Mouse (Mus musculus): ENCODE data around the gene Arid3a. TPM values are rescaled to one million over a fixed set of nuclear protein-coding genes. Genes with fewer than 3 reads are reported as not detected.

Arid3a gene
- polyA plus RNA-seq, 1 experiment from 2014 or later: 2.8 TPM

GRCm38 (mm10) chr10:79909092-79909922 lies 17.5 kb upstream of the Arid3a start:
- Histone ChIP-seq H3K27me3 (ENCODE audit: control insufficient read depth, insufficient read depth, low read length) (no peaks in the 10 kb centered on the region), H3K4me1 (ENCODE audit: control insufficient read depth in 2 of 2, insufficient read depth in 2 of 2, low read length in 2 of 2) (peaks cover 2 to 10% of the 10 kb centered on the region in 2 experiments; a peak in 2 of 4 replicates), H3K36me3 (ENCODE audit: control insufficient read depth, insufficient read depth, low read length) (peaks cover 57% of the 10 kb centered on the region), H3K27ac (replicated peaks in 1 of 2; ENCODE audit: control insufficient read depth in 1 of 2, insufficient read depth in 1 of 2, low read depth in 2 of 2, low read length in 2 of 2) (peak overlapping the region; percentile 6 to 30; a peak in 3 of 4 replicates), H3K4me2 (ENCODE audit: low read length) (peak overlapping the region; percentile 63), H3K9me3 (ENCODE audit: control insufficient read depth, low read length) (no peaks in the 10 kb centered on the region), H3K4me3 (ENCODE audit: control insufficient read depth in 1 of 2, insufficient read depth in 1 of 2, low read depth in 1 of 2, low read length in 2 of 2) (peak overlapping the region in 1 of 2 experiments; percentile 72; a peak in 2 of 4 replicates), H3K9ac (ENCODE audit: low read length) (peak overlapping the region; percentile 92)
- ATAC-seq (ENCODE audit: insufficient number of reproducible peaks, insufficient read depth, low FRiP score, low read depth): no peak; the same call in 1 of the 2 replicates
- WGBS: 23% methylated on average over 14 of the region's 14 CpGs

- H3K9me3 ChIP-seq (ENCODE audit: control insufficient read depth, low read length): no peaks in the 10 kb centered on the region
- H3K4me1 ChIP-seq (ENCODE audit: control insufficient read depth in 2 of 2, insufficient read depth in 2 of 2, low read length in 2 of 2): peaks cover 5 to 15% of the 10 kb centered on the region in 2 experiments; a peak in 3 of 4 replicates
- H3K4me3 ChIP-seq (ENCODE audit: control insufficient read depth in 1 of 2, insufficient read depth in 1 of 2, low read depth in 1 of 2, low read length in 2 of 2): no peak within 1 kb of the TSS
- WGBS: 94% methylated on average over 4 of the region's 4 CpGs
- H3K36me3 ChIP-seq (ENCODE audit: control insufficient read depth, insufficient read depth, low read length): peaks cover 44% of the 10 kb centered on the region
- H3K4me2 ChIP-seq (ENCODE audit: low read length): no peak within 1 kb of the TSS
- H3K27ac ChIP-seq (replicated peaks in 1 of 2; ENCODE audit: control insufficient read depth in 1 of 2, insufficient read depth in 1 of 2, low read depth in 2 of 2, low read length in 2 of 2): no peak within 1 kb of the TSS
- H3K27me3 ChIP-seq (ENCODE audit: control insufficient read depth, insufficient read depth, low read length): no peaks in the 10 kb centered on the region
- no peak for ATAC-seq (ENCODE audit: insufficient number of reproducible peaks, insufficient read depth, low FRiP score, low read depth)
- no peak within 1 kb of the TSS for H3K9ac ChIP-seq (ENCODE audit: low read length)
Observed at GRCm38 (mm10) chr10:79910556-79910955, 16.3 kb upstream of the Arid3a start, which contains the start of gene Gm26602. Gene Gm26602 (plus strand): TSS chr10:79910856.

- Histone ChIP-seq H3K27ac (replicated peaks in 1 of 2; ENCODE audit: control insufficient read depth in 1 of 2, insufficient read depth in 1 of 2, low read depth in 2 of 2, low read length in 2 of 2) (no peak overlapping the region), H3K9me3 (ENCODE audit: control insufficient read depth, low read length) (no peaks in the 10 kb centered on the region), H3K4me2 (ENCODE audit: low read length) (no peak overlapping the region), H3K4me3 (ENCODE audit: control insufficient read depth in 1 of 2, insufficient read depth in 1 of 2, low read depth in 1 of 2, low read length in 2 of 2) (no peak overlapping the region), H3K9ac (ENCODE audit: low read length) (no peak overlapping the region), H3K36me3 (ENCODE audit: control insufficient read depth, insufficient read depth, low read length) (peaks cover 26% of the 10 kb centered on the region), H3K4me1 (ENCODE audit: control insufficient read depth in 2 of 2, insufficient read depth in 2 of 2, low read length in 2 of 2) (peaks cover 9 to 25% of the 10 kb centered on the region in 2 experiments), H3K27me3 (ENCODE audit: control insufficient read depth, insufficient read depth, low read length) (peaks cover 2% of the 10 kb centered on the region; the same call in 1 of the 2 replicates)
- no peak for ATAC-seq (ENCODE audit: insufficient number of reproducible peaks, insufficient read depth, low FRiP score, low read depth)
- WGBS: 70% methylated on average over 20 of the region's 20 CpGs
Observed at GRCm38 (mm10) chr10:79912412-79912811, 14.4 kb upstream of the Arid3a start.

- H3K9ac ChIP-seq (ENCODE audit: low read length): peak overlapping the region; percentile 21; the same call in 1 of the 2 replicates
- no peak overlapping the region for H3K27ac ChIP-seq (replicated peaks in 1 of 2; ENCODE audit: control insufficient read depth in 1 of 2, insufficient read depth in 1 of 2, low read depth in 2 of 2, low read length in 2 of 2)
- H3K4me2 ChIP-seq (ENCODE audit: low read length): no peak overlapping the region
- H3K27me3 ChIP-seq (ENCODE audit: control insufficient read depth, insufficient read depth, low read length): peaks cover 21% of the 10 kb centered on the region
- no peaks in the 10 kb centered on the region for H3K9me3 ChIP-seq (ENCODE audit: control insufficient read depth, low read length)
- ATAC-seq (ENCODE audit: insufficient number of reproducible peaks, insufficient read depth, low FRiP score, low read depth): no peak
- peaks cover 25% of the 10 kb centered on the region for H3K36me3 ChIP-seq (ENCODE audit: control insufficient read depth, insufficient read depth, low read length)
- no peak overlapping the region for H3K4me3 ChIP-seq (ENCODE audit: control insufficient read depth in 1 of 2, insufficient read depth in 1 of 2, low read depth in 1 of 2, low read length in 2 of 2)
- H3K4me1 ChIP-seq (ENCODE audit: control insufficient read depth in 2 of 2, insufficient read depth in 2 of 2, low read length in 2 of 2): peaks cover 13 to 29% of the 10 kb centered on the region in 2 experiments
- WGBS: 63% methylated on average over 11 of the region's 11 CpGs
Observed at GRCm38 (mm10) chr10:79914131-79914947, 12.5 kb upstream of the Arid3a start.

- 74% methylated on average over 7 of the region's 7 CpGs for WGBS
- peaks cover 28% of the 10 kb centered on the region for H3K27me3 ChIP-seq (ENCODE audit: control insufficient read depth, insufficient read depth, low read length)
- peaks cover 23% of the 10 kb centered on the region for H3K36me3 ChIP-seq (ENCODE audit: control insufficient read depth, insufficient read depth, low read length)
- peaks cover 13 to 26% of the 10 kb centered on the region in 2 experiments for H3K4me1 ChIP-seq (ENCODE audit: control insufficient read depth in 2 of 2, insufficient read depth in 2 of 2, low read length in 2 of 2)
- no peak overlapping the region for H3K4me2 ChIP-seq (ENCODE audit: low read length)
- H3K4me3 ChIP-seq (ENCODE audit: control insufficient read depth in 1 of 2, insufficient read depth in 1 of 2, low read depth in 1 of 2, low read length in 2 of 2): no peak overlapping the region
- H3K27ac ChIP-seq (replicated peaks in 1 of 2; ENCODE audit: control insufficient read depth in 1 of 2, insufficient read depth in 1 of 2, low read depth in 2 of 2, low read length in 2 of 2): no peak overlapping the region
- no peak for ATAC-seq (ENCODE audit: insufficient number of reproducible peaks, insufficient read depth, low FRiP score, low read depth)
- H3K9me3 ChIP-seq (ENCODE audit: control insufficient read depth, low read length): no peaks in the 10 kb centered on the region
- H3K9ac ChIP-seq (ENCODE audit: low read length): peak overlapping the region; percentile 21; the same call in 1 of the 2 replicates
Observed at GRCm38 (mm10) chr10:79914948-79915596, 11.8 kb upstream of the Arid3a start.

- peaks cover 13 to 33% of the 10 kb centered on the region in 2 experiments for H3K4me1 ChIP-seq (ENCODE audit: control insufficient read depth in 2 of 2, insufficient read depth in 2 of 2, low read length in 2 of 2)
- ATAC-seq (ENCODE audit: insufficient number of reproducible peaks, insufficient read depth, low FRiP score, low read depth): no peak
Observed at GRCm38 (mm10) chr10:79916081-79916480, 10.8 kb upstream of the Arid3a start.

More at GRCm38 (mm10) chr10:79916081-79916480, 10.8 kb upstream of the Arid3a start:
- H3K27me3 ChIP-seq (ENCODE audit: control insufficient read depth, insufficient read depth, low read length): peaks cover 38% of the 10 kb centered on the region
- H3K9me3 ChIP-seq (ENCODE audit: control insufficient read depth, low read length): no peaks in the 10 kb centered on the region
- H3K9ac ChIP-seq (ENCODE audit: low read length): peak overlapping the region; percentile 98
- 14% methylated on average over 8 of the region's 8 CpGs for WGBS
- H3K36me3 ChIP-seq (ENCODE audit: control insufficient read depth, insufficient read depth, low read length): peaks cover 13% of the 10 kb centered on the region
- H3K4me2 ChIP-seq (ENCODE audit: low read length): peak overlapping the region; percentile 87
- peak overlapping the region; percentile 58 to 77 for H3K4me3 ChIP-seq (ENCODE audit: control insufficient read depth in 1 of 2, insufficient read depth in 1 of 2, low read depth in 1 of 2, low read length in 2 of 2)
- peak overlapping the region in 1 of 2 experiments; percentile 69; a peak in 1 of 4 replicates for H3K27ac ChIP-seq (replicated peaks in 1 of 2; ENCODE audit: control insufficient read depth in 1 of 2, insufficient read depth in 1 of 2, low read depth in 2 of 2, low read length in 2 of 2)
